Mouse (Mus musculus) G1E (cell line): ENCODE measurements around the gene Brf1.

Experiments used
- CTCF ChIP-seq: IDR thresholded peaks from 2 replicates; pipeline ENCODE4 v1.5.1; 2012; ENCODE audit warnings: low read depth, low read length, inconsistent platforms, mixed read lengths
- GATA1 ChIP-seq: IDR thresholded peaks from 2 replicates; pipeline ENCODE4 v1.6.1; 2012; ENCODE audit warnings: borderline replicate concordance, low read length, inconsistent platforms, mixed read lengths
- GATA2 ChIP-seq: IDR thresholded peaks from 2 replicates; pipeline ENCODE4 v1.6.1; 2012; ENCODE audit warnings: low read depth, low read length, inconsistent platforms, borderline replicate concordance
- POLR2AphosphoS5 ChIP-seq: IDR thresholded peaks from 2 replicates; pipeline ENCODE4 v1.6.1; 2012; ENCODE audit warnings: low read depth, low read length, inconsistent platforms; ENCODE audit not compliant: insufficient replicate concordance
- TAL1 ChIP-seq: conservative IDR thresholded peaks from 2 replicates; pipeline ENCODE4 v1.6.1; 2012; ENCODE audit warnings: low read depth, low read length, inconsistent platforms, mixed read lengths

GRCm38 (mm10) chr12:113011702-113012360 is 11.3 kb upstream of the Brf1 start:
- TF ChIP-seq CTCF (no peak), GATA1 (no peak), TAL1 (no peak), POLR2AphosphoS5 (no peak), GATA2 (no peak)
